Mouse (Mus musculus) 416B (cell line): ENCODE measurements at regions not wholly inside any gene's neighbourhood (a gene's known extent, or its start where the extent isn't known, plus 50 kb on each side); places are given as distances from the start of the nearest gene placed in this dataset.

ENCODE experiments used
- DNase-seq: peaks from one replicate; pipeline ENCODE4 v3.0.0; 2011; ENCODE audit warnings: low read depth

- no peak for DNase-seq
Observed at GRCm38 (mm10) chr13:46116576-46116975, 151.8 kb upstream of the Atxn1 start.

GRCm38 (mm10) chr13:46104971-46105370 is 140.2 kb upstream of the Atxn1 start:
- no peak for DNase-seq

GRCm38 (mm10) chr13:46098621-46099020 is 133.8 kb upstream of the Atxn1 start:
- DNase-seq, result no peak

- DNase-seq, result no peak
Observed at GRCm38 (mm10) chr13:46098131-46098530, 133.3 kb upstream of the Atxn1 start.

GRCm38 (mm10) chr13:46096968-46097367 is 132.2 kb upstream of the Atxn1 start:
- peak; percentile 71 for DNase-seq

GRCm38 (mm10) chr13:46096416-46096815 is 131.6 kb upstream of the Atxn1 start:
- DNase-seq, result no peak

- no peak for DNase-seq
Observed at GRCm38 (mm10) chr13:46092787-46093186, 128.0 kb upstream of the Atxn1 start.

- peak; percentile 93 for DNase-seq
Observed at GRCm38 (mm10) chr13:46091109-46091508, 126.3 kb upstream of the Atxn1 start.

- no peak for DNase-seq
Observed at GRCm38 (mm10) chr13:46088237-46088636, 123.4 kb upstream of the Atxn1 start.

GRCm38 (mm10) chr13:46087663-46088062 is 122.9 kb upstream of the Atxn1 start:
- no peak for DNase-seq

- no peak for DNase-seq
Observed at GRCm38 (mm10) chr13:46076879-46077278, 112.1 kb upstream of the Atxn1 start.

- no peak for DNase-seq
Observed at GRCm38 (mm10) chr13:46071670-46072069, 106.9 kb upstream of the Atxn1 start.

- no peak for DNase-seq
Observed at GRCm38 (mm10) chr13:46069571-46069970, 104.8 kb upstream of the Atxn1 start.

GRCm38 (mm10) chr13:46062758-46063157 is 98.0 kb upstream of the Atxn1 start:
- peak; percentile 21 for DNase-seq

- no peak for DNase-seq
Observed at GRCm38 (mm10) chr13:46059870-46060269, 95.1 kb upstream of the Atxn1 start.

GRCm38 (mm10) chr13:46058862-46059261 is 94.1 kb upstream of the Atxn1 start:
- DNase-seq, result peak; percentile 67

GRCm38 (mm10) chr13:46058341-46058740 is 93.5 kb upstream of the Atxn1 start:
- peak; percentile 88 for DNase-seq

GRCm38 (mm10) chr13:46055410-46055809 is 90.6 kb upstream of the Atxn1 start:
- DNase-seq, result no peak

- no peak for DNase-seq
Observed at GRCm38 (mm10) chr13:46043568-46043967, 78.8 kb upstream of the Atxn1 start.

GRCm38 (mm10) chr13:46043016-46043415 is 78.2 kb upstream of the Atxn1 start:
- peak; percentile 44 for DNase-seq

GRCm38 (mm10) chr13:46042224-46042623 is 77.4 kb upstream of the Atxn1 start:
- DNase-seq, result no peak

- DNase-seq, result no peak
Observed at GRCm38 (mm10) chr13:46041475-46041874, 76.7 kb upstream of the Atxn1 start.

- DNase-seq, result no peak
Observed at GRCm38 (mm10) chr13:46040062-46040461, 75.3 kb upstream of the Atxn1 start.

GRCm38 (mm10) chr13:46038441-46039331 is 73.9 kb upstream of the Atxn1 start:
- no peak for DNase-seq
